Mouse (Mus musculus) cerebellum, adult 2 months (tissue): ENCODE measurements around the gene Mymk.

Experiments
- CTCF ChIP-seq: fragments of 200-500 bp; IDR thresholded peaks from 2 replicates; pipeline ENCODE4 v1.5.1; 2011; ENCODE audit warnings: low read depth, mild to moderate bottlenecking, control low read depth, low read length, moderate library complexity, borderline replicate concordance; ENCODE audit not compliant: insufficient read depth
- POLR2A ChIP-seq: fragments of 200-500 bp; IDR thresholded peaks from 2 replicates; pipeline ENCODE4 v1.6.1; 2011; ENCODE audit warnings: low read length, control low read depth, borderline replicate concordance; ENCODE audit not compliant: insufficient read depth

GRCm38 (mm10) chr2:27017802-27018201 lies 54.2 kb downstream of the Mymk start:
- peak; percentile 93 for TF ChIP-seq CTCF
- peak; percentile 22; the same call in 1 of the 2 replicates for TF ChIP-seq POLR2A
